Mouse (Mus musculus) ES-E14 (cell line): ENCODE results near the gene Olfr1506. TPM values are rescaled to one million over a fixed set of nuclear protein-coding genes. Genes with fewer than 3 reads are reported as not detected.

Experiments
- total RNA-seq: library from RNA; depleted of rRNA; stranded (reverse); fragments of 300-350 nt; gene quantifications from 2 replicates; pipeline ENCODE4 v1.2.3, GENCODE M21; 2012; rRNA removed

The Olfr1506 gene
- total RNA-seq, 1 experiment: 0.13 TPM

Other genes starting within 250 kb of the Olfr1506 start
- not detected in 2 replicates for gene Olfr1261, start 233.3 kb downstream of the Olfr1506 start, total RNA-seq
- gene Olfr1262, start 224.3 kb downstream of the Olfr1506 start, total RNA-seq: not detected in 2 replicates
- gene Olfr1263, start 212.4 kb downstream of the Olfr1506 start, total RNA-seq: not detected in 2 replicates
- not detected in 2 replicates for gene Olfr1264, start 198.9 kb downstream of the Olfr1506 start, total RNA-seq
- not detected in 2 replicates for gene Olfr1265, start 189.2 kb downstream of the Olfr1506 start, total RNA-seq
- not detected in 2 replicates for gene Olfr140, start 160.9 kb downstream of the Olfr1506 start, total RNA-seq
- not detected in 2 replicates for gene Olfr1269, start 103.1 kb downstream of the Olfr1506 start, total RNA-seq
- not detected in 2 replicates for gene Olfr32, start 82.2 kb downstream of the Olfr1506 start, total RNA-seq
- gene Olfr1270, start 71.4 kb downstream of the Olfr1506 start, total RNA-seq: not detected in 2 replicates
- not detected in 2 replicates for gene Olfr142, start 33.1 kb upstream of the Olfr1506 start, total RNA-seq
- not detected in 2 replicates for gene Olfr1271, start 46.5 kb upstream of the Olfr1506 start, total RNA-seq
- not detected in 2 replicates for gene Olfr1272, start 68.3 kb upstream of the Olfr1506 start, total RNA-seq
- gene Gm13769, start 97.7 kb upstream of the Olfr1506 start, total RNA-seq: 0.11 TPM in 1 of 2 replicates, not detected in the other
- gene Olfr1274-ps, start 174.2 kb upstream of the Olfr1506 start, total RNA-seq: not detected in 2 replicates